Mouse (Mus musculus) kidney, postnatal 25 days (tissue): ENCODE data around the gene Dip2a.

ENCODE experiments used
- DNase-seq, 2 experiments: peaks; one replicate each; pipeline ENCODE4 v3.0.0; 2021; ENCODE audit warnings: mixed read lengths in 2 of 2

The Dip2a gene

GRCm38 (mm10) chr10:76239401-76239800, 105.7 kb downstream of the Dip2a start:
- no peak for DNase-seq

GRCm38 (mm10) chr10:76237341-76238225, 107.5 kb downstream of the Dip2a start, which contains the start of gene Prmt2:
Gene Prmt2, minus strand, starts transcription at chr10:76237865.
- peak; percentile 88 to 94 for DNase-seq

GRCm38 (mm10) chr10:76229627-76230026, 115.5 kb downstream of the Dip2a start:
- peak in 1 of 2 experiments; percentile 10 for DNase-seq

- no peak for DNase-seq
These were observed 119.1 kb downstream of the Dip2a start for GRCm38 (mm10) chr10:76225944-76226343.

- DNase-seq = no peak
These were observed 126.9 kb downstream of the Dip2a start for GRCm38 (mm10) chr10:76218240-76218639.

- peak in 1 of 2 experiments; percentile 25 for DNase-seq
These were observed 128.0 kb downstream of the Dip2a start for GRCm38 (mm10) chr10:76217056-76217455.

GRCm38 (mm10) chr10:76214161-76214560, 130.9 kb downstream of the Dip2a start:
- DNase-seq = no peak

GRCm38 (mm10) chr10:76212121-76212520, 133.0 kb downstream of the Dip2a start:
- DNase-seq = no peak

- DNase-seq = no peak
These were observed 134.3 kb downstream of the Dip2a start for GRCm38 (mm10) chr10:76210806-76211205.
